Mouse (Mus musculus) ES-Bruce4 (cell line): ENCODE measurements around the gene Pla2g2f. TPM values are rescaled to one million over a fixed set of nuclear protein-coding genes. Genes with fewer than 3 reads are reported as not detected.

ENCODE experiments used
- H3K27ac ChIP-seq: 2 replicates; pipeline ENCODE4 v1.5.1; 2012; ENCODE audit warnings: low read length, inconsistent platforms; ENCODE audit not compliant: insufficient read depth
- H3K27me3 ChIP-seq: 2 replicates; pipeline ENCODE4 v1.6.1; 2012; ENCODE audit warnings: mild to moderate bottlenecking, low read length, inconsistent platforms; ENCODE audit not compliant: control insufficient read depth, poor library complexity, insufficient read depth, severe bottlenecking
- H3K36me3 ChIP-seq: 2 replicates; pipeline ENCODE4 v1.6.1; 2012; ENCODE audit warnings: inconsistent platforms, mild to moderate bottlenecking, low read length, moderate library complexity; ENCODE audit not compliant: control insufficient read depth, poor library complexity, insufficient read depth, severe bottlenecking
- H3K4me1 ChIP-seq: one replicate; pipeline ENCODE4 v1.8.1; 2011; ENCODE audit warnings: low read length; ENCODE audit not compliant: control insufficient read depth, insufficient read depth
- H3K4me3 ChIP-seq: 2 replicates; pipeline ENCODE4 v1.5.1; 2011; ENCODE audit warnings: low read depth, mild to moderate bottlenecking, low read length
- H3K9ac ChIP-seq: 2 replicates; pipeline ENCODE4 v1.6.1; 2012; ENCODE audit warnings: low read depth, mild to moderate bottlenecking, inconsistent platforms; ENCODE audit not compliant: poor library complexity, severe bottlenecking
- H3K9me3 ChIP-seq: replicated peaks from 2 replicates; pipeline ENCODE4 v1.6.1; 2012; ENCODE audit warnings: mild to moderate bottlenecking, low read length, inconsistent platforms; ENCODE audit not compliant: control insufficient read depth, poor library complexity, insufficient read depth, severe bottlenecking
- CTCF ChIP-seq: IDR thresholded peaks from one replicate; pipeline ENCODE4 v1.8.1; 2011; ENCODE audit warnings: low read depth, low read length
- EP300 ChIP-seq: IDR thresholded peaks from 2 replicates; pipeline ENCODE4 v1.6.1; 2011; ENCODE audit warnings: low read depth, low read length; ENCODE audit not compliant: insufficient read depth
- POLR2A ChIP-seq: IDR thresholded peaks from one replicate; pipeline ENCODE4 v1.8.1; 2011; ENCODE audit warnings: low read length; ENCODE audit not compliant: insufficient read depth
- polyA plus RNA-seq: library from polyadenylated mRNA; stranded (reverse); fragments of >200 nt; gene quantifications from 2 replicates; pipeline ENCODE4 v1.2.4, GENCODE M21; 2011; ENCODE audit warnings: low read depth; ENCODE audit not compliant: missing spikeins, insufficient read depth, insufficient read length

The Pla2g2f gene
- polyA plus RNA-seq, 1 experiment, result not detected

- Histone ChIP-seq H3K36me3 (no peaks in the 10 kb centered on the region), H3K4me3 (no peak overlapping the region), H3K9ac (no peak overlapping the region), H3K9me3 (no peaks in the 10 kb centered on the region), H3K27me3 (no peaks in the 10 kb centered on the region), H3K4me1 (peaks cover 7% of the 10 kb centered on the region), H3K27ac (peak overlapping the region; percentile 57)
- TF ChIP-seq POLR2A (no peak), CTCF (no peak), EP300 (no peak)
Observed at GRCm38 (mm10) chr4:138703591-138703990, 53.8 kb downstream of the Pla2g2f start.

- Histone ChIP-seq H3K27me3 (no peaks in the 10 kb centered on the region), H3K36me3 (no peaks in the 10 kb centered on the region), H3K27ac (peak overlapping the region; percentile 57; the same call in 1 of the 2 replicates), H3K4me3 (no peak overlapping the region), H3K9me3 (no peaks in the 10 kb centered on the region), H3K9ac (no peak overlapping the region), H3K4me1 (peaks cover 6% of the 10 kb centered on the region)
- TF ChIP-seq CTCF, result no peak
- TF ChIP-seq EP300, result peak; percentile 48; the same call in 1 of the 2 replicates
- no peak for TF ChIP-seq POLR2A
Observed at GRCm38 (mm10) chr4:138702528-138702927, 54.9 kb downstream of the Pla2g2f start.

- H3K9me3 ChIP-seq, result no peaks in the 10 kb centered on the region
- no peak overlapping the region for H3K4me3 ChIP-seq
Observed at GRCm38 (mm10) chr4:138702031-138702430, 55.4 kb downstream of the Pla2g2f start.

GRCm38 (mm10) chr4:138701111-138701510, 56.3 kb downstream of the Pla2g2f start:
- H3K4me1 ChIP-seq, result peaks cover 11% of the 10 kb centered on the region
- no peaks in the 10 kb centered on the region for H3K9me3 ChIP-seq
- H3K9ac ChIP-seq, result 0 out of 2 replicates have a peak overlapping the region, but pooled peaks have one; percentile 19
- H3K27me3 ChIP-seq, result no peaks in the 10 kb centered on the region
- H3K4me3 ChIP-seq, result peak overlapping the region; percentile 3; the same call in 1 of the 2 replicates
- TF ChIP-seq CTCF, result no peak
- TF ChIP-seq POLR2A, result no peak
- TF ChIP-seq EP300, result no peak
- H3K36me3 ChIP-seq, result no peaks in the 10 kb centered on the region
- peak overlapping the region; percentile 60 for H3K27ac ChIP-seq

More at GRCm38 (mm10) chr4:138702031-138702430, 55.4 kb downstream of the Pla2g2f start:
- Histone ChIP-seq H3K27me3 (no peaks in the 10 kb centered on the region), H3K27ac (peak overlapping the region; percentile 57), H3K36me3 (no peaks in the 10 kb centered on the region), H3K9ac (no peak overlapping the region), H3K4me1 (peaks cover 8% of the 10 kb centered on the region)
- no peak for TF ChIP-seq POLR2A
- 0 out of 2 replicates have a peak, but pooled peaks have one; percentile 33 for TF ChIP-seq EP300
- no peak for TF ChIP-seq CTCF

Other genes starting within 250 kb of the Pla2g2f start
- gene Vwa5b1, start 121.7 kb downstream of the Pla2g2f start, polyA plus RNA-seq, result not detected in 2 replicates
- gene Pla2g2c, start 32.8 kb downstream of the Pla2g2f start, polyA plus RNA-seq, result 0.68 and 0.79 TPM in 2 replicates
- gene Ubxn10, start 20.5 kb downstream of the Pla2g2f start, polyA plus RNA-seq, result 1.0 and 1.3 TPM in 2 replicates
- gene Pla2g2d, start 18.1 kb upstream of the Pla2g2f start, polyA plus RNA-seq, result 0.41 and 0.55 TPM in 2 replicates
- 12.3 and 19.7 TPM in 2 replicates for gene Pla2g5, start 105.9 kb upstream of the Pla2g2f start, polyA plus RNA-seq
- gene Gm13030, start 116.3 kb upstream of the Pla2g2f start, polyA plus RNA-seq, result not detected in 2 replicates
- 1.2 TPM in 1 of 2 replicates, not detected in the other for gene Pla2g2e, start 120.3 kb upstream of the Pla2g2f start, polyA plus RNA-seq
- 8.7 and 9.2 TPM in 2 replicates for gene Otud3, start 156.3 kb upstream of the Pla2g2f start, polyA plus RNA-seq
- not detected in 2 replicates for gene Rnf186, start 209.5 kb upstream of the Pla2g2f start, polyA plus RNA-seq
- gene Tmco4, start 215.3 kb upstream of the Pla2g2f start, polyA plus RNA-seq, result 3.0 and 3.9 TPM in 2 replicates